Mouse (Mus musculus): ENCODE results near the gene Tnnt3. TPM values are rescaled to one million over a fixed set of nuclear protein-coding genes. Genes with fewer than 3 reads are reported as not detected.
A peak's percentile ranks its signal among the peaks of the same experiment; 100 is the strongest.

The Tnnt3 gene
- polyA plus RNA-seq, 2 experiments: 114 to 183 TPM

DNA sequence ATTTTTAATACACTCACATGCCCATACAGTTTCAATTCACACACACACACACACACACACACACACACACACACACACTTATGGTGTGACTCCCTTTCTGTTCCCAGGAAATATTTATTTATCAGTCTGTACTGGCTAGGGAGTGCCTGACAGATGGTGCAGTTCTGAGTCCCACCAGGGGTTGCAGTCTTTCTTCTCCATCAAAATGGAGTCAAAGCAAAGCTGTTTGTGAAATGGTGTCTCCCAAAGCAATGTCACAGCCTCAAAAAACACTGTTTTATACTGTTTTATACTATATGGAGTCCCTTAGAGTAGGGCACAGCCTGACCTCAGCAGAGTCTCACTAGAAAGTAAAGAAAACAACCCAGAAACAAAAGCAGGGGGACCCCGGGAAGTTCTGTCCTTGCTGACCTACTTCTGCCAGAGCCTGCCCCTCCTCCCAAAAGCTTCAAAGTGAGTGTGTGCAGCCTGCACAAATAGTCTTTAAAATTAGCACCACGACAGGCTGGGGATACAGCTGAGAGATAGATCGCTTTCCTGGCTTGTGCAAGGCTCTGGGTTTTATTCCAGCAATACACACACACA, 41.3 kb upstream of the Tnnt3 start:
- Histone ChIP-seq H3K9ac (ENCODE audit: low read depth, low read length, severe bottlenecking) (no peak overlapping the region), H3K27me3 (ENCODE audit: control insufficient read depth, insufficient read depth, low read length) (no peaks in the 10 kb centered on the region), H3K4me1 (ENCODE audit: control insufficient read depth, insufficient read depth, low read length) (peaks cover 42% of the 10 kb centered on the region), H3K4me3 (replicated peaks; ENCODE audit: low read length) (no peak overlapping the region), H3K9me3 (ENCODE audit: control insufficient read depth, low read length) (no peaks in the 10 kb centered on the region), H3K36me3 (ENCODE audit: control insufficient read depth, insufficient read depth, low read length) (no peaks in the 10 kb centered on the region), H3K4me2 (replicated peaks; ENCODE audit: low read depth, low read length, severe bottlenecking) (no peak overlapping the region), H3K27ac (replicated peaks; ENCODE audit: low read depth, low read length) (peak overlapping the region; percentile 83)
- 25% methylated on average over 3 of the region's 3 CpGs for WGBS
- ATAC-seq (ENCODE audit: low FRiP score, low read depth) (peak; percentile 34; the same call in 1 of the 2 replicates), DNase-seq (ENCODE audit: low spot score) (no peak)
- no peak for TF ChIP-seq POLR2A (IDR thresholded peaks at IDR 0.05; ENCODE audit: borderline replicate concordance, extremely low read depth, insufficient read depth, insufficient read length)

DNA sequence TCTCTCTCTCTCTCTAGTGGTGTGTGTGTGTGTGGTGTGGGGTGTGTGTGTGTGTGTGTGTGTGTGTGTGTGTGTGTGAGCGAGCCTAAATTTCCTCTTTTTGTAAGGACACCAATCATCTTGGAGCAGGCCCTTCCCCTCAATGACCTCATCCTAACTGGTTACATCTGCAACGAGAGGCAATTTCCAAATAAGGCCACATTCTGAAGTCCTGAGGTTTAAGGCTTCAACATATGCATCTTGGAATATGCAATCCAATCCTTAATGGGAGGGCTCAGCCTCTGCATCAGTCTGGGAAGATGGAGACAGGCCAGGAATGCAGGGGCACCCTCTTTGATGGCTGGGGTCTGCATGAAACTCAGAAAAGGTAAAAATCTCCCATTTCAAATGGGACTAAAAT, 40.6 kb upstream of the Tnnt3 start:
- Histone ChIP-seq H3K4me3 (replicated peaks; ENCODE audit: low read length) (no peak overlapping the region), H3K4me2 (replicated peaks; ENCODE audit: low read depth, low read length, severe bottlenecking) (no peak overlapping the region), H3K27me3 (ENCODE audit: control insufficient read depth, insufficient read depth, low read length) (no peaks in the 10 kb centered on the region), H3K9ac (ENCODE audit: low read depth, low read length, severe bottlenecking) (no peak overlapping the region), H3K4me1 (ENCODE audit: control insufficient read depth, insufficient read depth, low read length) (peaks cover 42% of the 10 kb centered on the region), H3K27ac (replicated peaks; ENCODE audit: low read depth, low read length) (peak overlapping the region; percentile 83), H3K9me3 (ENCODE audit: control insufficient read depth, low read length) (no peaks in the 10 kb centered on the region), H3K36me3 (ENCODE audit: control insufficient read depth, insufficient read depth, low read length) (no peaks in the 10 kb centered on the region)
- 7% methylated on average over 2 of the region's 2 CpGs for WGBS
- peak; percentile 84 for ATAC-seq (ENCODE audit: low FRiP score, low read depth)
- TF ChIP-seq POLR2A (IDR thresholded peaks at IDR 0.05; ENCODE audit: borderline replicate concordance, extremely low read depth, insufficient read depth, insufficient read length): no peak
- DNase-seq (ENCODE audit: low spot score): peak; percentile 89

GRCm38 (mm10) chr7:142458676-142459298, 39.8 kb upstream of the Tnnt3 start:
- DNase-seq (ENCODE audit: low spot score) (no peak), ATAC-seq (ENCODE audit: low FRiP score, low read depth) (no peak)
- H3K27ac ChIP-seq (replicated peaks; ENCODE audit: low read depth, low read length): peak overlapping the region; percentile 83
- H3K27me3 ChIP-seq (ENCODE audit: control insufficient read depth, insufficient read depth, low read length): no peaks in the 10 kb centered on the region
- no peak overlapping the region for H3K4me3 ChIP-seq (replicated peaks; ENCODE audit: low read length)
- no peak for TF ChIP-seq POLR2A (IDR thresholded peaks at IDR 0.05; ENCODE audit: borderline replicate concordance, extremely low read depth, insufficient read depth, insufficient read length)
- H3K9ac ChIP-seq (ENCODE audit: low read depth, low read length, severe bottlenecking): no peak overlapping the region
- H3K9me3 ChIP-seq (ENCODE audit: control insufficient read depth, low read length): no peaks in the 10 kb centered on the region
- no peak overlapping the region for H3K4me2 ChIP-seq (replicated peaks; ENCODE audit: low read depth, low read length, severe bottlenecking)
- no peaks in the 10 kb centered on the region for H3K36me3 ChIP-seq (ENCODE audit: control insufficient read depth, insufficient read depth, low read length)
- H3K4me1 ChIP-seq (ENCODE audit: control insufficient read depth, insufficient read depth, low read length): peaks cover 42% of the 10 kb centered on the region
- WGBS: 81% methylated on average over 5 of the region's 5 CpGs

DNA sequence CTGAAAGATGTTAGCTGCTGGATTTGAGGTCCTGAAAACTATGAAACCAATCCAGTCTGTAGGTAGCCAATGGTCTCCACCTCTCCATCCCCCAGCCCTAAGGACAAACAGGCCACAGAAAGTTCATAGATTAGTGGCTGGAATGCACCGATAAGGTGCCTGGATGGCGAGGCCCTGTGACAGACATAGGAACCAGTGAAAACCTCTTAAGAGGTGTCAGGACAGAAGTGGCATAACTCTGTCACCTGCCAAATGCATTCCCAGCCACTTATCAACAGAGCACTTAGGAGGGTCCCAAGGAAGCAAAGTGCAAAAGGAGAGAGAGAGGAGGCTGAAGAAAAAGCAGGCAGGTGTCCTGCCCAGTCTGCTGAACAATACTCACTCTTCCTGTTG, 39.3 kb upstream of the Tnnt3 start:
- WGBS: 72% methylated on average over 2 of the region's 2 CpGs
- Histone ChIP-seq H3K36me3 (ENCODE audit: control insufficient read depth, insufficient read depth, low read length) (no peaks in the 10 kb centered on the region), H3K27me3 (ENCODE audit: control insufficient read depth, insufficient read depth, low read length) (no peaks in the 10 kb centered on the region), H3K4me1 (ENCODE audit: control insufficient read depth, insufficient read depth, low read length) (peaks cover 40% of the 10 kb centered on the region), H3K4me2 (replicated peaks; ENCODE audit: low read depth, low read length, severe bottlenecking) (no peak overlapping the region), H3K9ac (ENCODE audit: low read depth, low read length, severe bottlenecking) (no peak overlapping the region), H3K9me3 (ENCODE audit: control insufficient read depth, low read length) (no peaks in the 10 kb centered on the region), H3K4me3 (replicated peaks; ENCODE audit: low read length) (no peak overlapping the region), H3K27ac (replicated peaks; ENCODE audit: low read depth, low read length) (peak overlapping the region; percentile 83)
- no peak for ATAC-seq (ENCODE audit: low FRiP score, low read depth)
- DNase-seq (ENCODE audit: low spot score): no peak
- no peak for TF ChIP-seq POLR2A (IDR thresholded peaks at IDR 0.05; ENCODE audit: borderline replicate concordance, extremely low read depth, insufficient read depth, insufficient read length)

DNA sequence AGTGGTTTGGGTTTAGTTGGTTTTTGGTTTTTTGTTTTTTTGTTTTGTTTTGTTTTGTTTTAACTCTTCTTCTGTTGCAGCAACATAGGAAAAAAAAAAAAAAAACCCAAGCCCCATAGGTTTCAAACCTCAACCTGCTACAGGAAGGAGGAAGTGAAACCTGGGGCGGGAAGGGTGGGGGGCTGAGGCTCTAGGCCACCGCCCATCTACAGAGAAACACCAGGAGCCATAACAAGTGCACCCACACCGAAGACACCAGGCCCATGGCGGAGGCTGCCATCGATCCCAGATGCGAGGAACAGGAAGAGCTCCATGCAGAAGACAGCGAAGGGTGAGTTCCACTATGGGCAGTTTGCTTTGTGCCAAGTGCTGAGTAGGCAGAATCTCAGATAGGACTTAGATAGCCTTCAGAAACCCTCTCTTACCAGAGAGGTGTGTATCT, 38.0 kb upstream of the Tnnt3 start, which contains the start of gene Lsp1:
TSS of gene Lsp1 (plus strand) at position 174 of the 442 bp plus-strand sequence.
- Histone ChIP-seq H3K27ac (replicated peaks; ENCODE audit: low read depth, low read length) (peak within 1 kb of the TSS; percentile 28; the same call in 1 of the 2 replicates), H3K4me1 (ENCODE audit: control insufficient read depth, insufficient read depth, low read length) (peaks cover 30% of the 10 kb centered on the region), H3K4me2 (replicated peaks; ENCODE audit: low read depth, low read length, severe bottlenecking) (no peak within 1 kb of the TSS), H3K9ac (ENCODE audit: low read depth, low read length, severe bottlenecking) (no peak within 1 kb of the TSS), H3K36me3 (ENCODE audit: control insufficient read depth, insufficient read depth, low read length) (no peaks in the 10 kb centered on the region), H3K4me3 (replicated peaks; ENCODE audit: low read length) (no peak within 1 kb of the TSS), H3K27me3 (ENCODE audit: control insufficient read depth, insufficient read depth, low read length) (no peaks in the 10 kb centered on the region), H3K9me3 (ENCODE audit: control insufficient read depth, low read length) (no peaks in the 10 kb centered on the region)
- no peak for TF ChIP-seq POLR2A (IDR thresholded peaks at IDR 0.05; ENCODE audit: borderline replicate concordance, extremely low read depth, insufficient read depth, insufficient read length)
- 94% methylated on average over 7 of the region's 7 CpGs for WGBS
- no peak for ATAC-seq (ENCODE audit: low FRiP score, low read depth)
- DNase-seq (ENCODE audit: low spot score): no peak

All from limb, embryonic 14.5 days (tissue).